Mouse (Mus musculus): ENCODE data around the gene AU021092. TPM values are rescaled to one million over a fixed set of nuclear protein-coding genes. Genes with fewer than 3 reads are reported as not detected.

Gene AU021092
- polyA plus RNA-seq, 1 experiment from 2014 or later: 9.8 TPM

GRCm38 (mm10) chr16:5202681-5203080 is 19.4 kb downstream of the AU021092 start:
- H3K9ac ChIP-seq (replicated peaks; ENCODE audit: low read length): 0 out of 2 replicates have a peak overlapping the region, but pooled peaks have one; percentile 16
- no peak for ATAC-seq (ENCODE audit: low FRiP score, low TSS enrichment)

GRCm38 (mm10) chr16:5195080-5195479 is 27.0 kb downstream of the AU021092 start:
- peak; percentile 19; the same call in 1 of the 2 replicates for ATAC-seq (ENCODE audit: low FRiP score, low TSS enrichment)
- Histone ChIP-seq H3K4me2 (replicated peaks; ENCODE audit: low read depth, low read length) (no peak overlapping the region), H3K36me3 (ENCODE audit: insufficient read depth, low read length) (peaks cover 10% of the 10 kb centered on the region; the same call in 1 of the 2 replicates), H3K4me3 (ENCODE audit: low read length) (no peak overlapping the region), H3K4me1 (ENCODE audit: insufficient read depth, low read length) (no peaks in the 10 kb centered on the region), H3K27me3 (ENCODE audit: insufficient read depth, low read length) (no peaks in the 10 kb centered on the region), H3K9me3 (ENCODE audit: low read length) (no peaks in the 10 kb centered on the region), H3K27ac (ENCODE audit: low read length) (no peak overlapping the region), H3K9ac (replicated peaks; ENCODE audit: low read length) (no peak overlapping the region)
- 20% methylated on average over 6 of the region's 6 CpGs for WGBS

More at GRCm38 (mm10) chr16:5202681-5203080, 19.4 kb downstream of the AU021092 start:
- Histone ChIP-seq H3K36me3 (ENCODE audit: insufficient read depth, low read length) (peaks cover 5% of the 10 kb centered on the region; the same call in 1 of the 2 replicates), H3K9me3 (ENCODE audit: low read length) (no peaks in the 10 kb centered on the region), H3K27me3 (ENCODE audit: insufficient read depth, low read length) (no peaks in the 10 kb centered on the region), H3K27ac (ENCODE audit: low read length) (no peak overlapping the region), H3K4me2 (replicated peaks; ENCODE audit: low read depth, low read length) (peak overlapping the region; percentile 98), H3K4me1 (ENCODE audit: insufficient read depth, low read length) (peaks cover 9% of the 10 kb centered on the region; the same call in 1 of the 2 replicates), H3K4me3 (ENCODE audit: low read length) (peak overlapping the region; percentile 90)
- 12% methylated on average over 4 of the region's 4 CpGs for WGBS

GRCm38 (mm10) chr16:5186234-5186633 is 35.9 kb downstream of the AU021092 start:
- H3K4me2 ChIP-seq (replicated peaks; ENCODE audit: low read depth, low read length): no peak overlapping the region
- ATAC-seq (ENCODE audit: low FRiP score, low TSS enrichment): no peak
- peaks cover 4% of the 10 kb centered on the region; the same call in 1 of the 2 replicates for H3K4me1 ChIP-seq (ENCODE audit: insufficient read depth, low read length)
- 81% methylated on average over 7 of the region's 7 CpGs for WGBS
- H3K9ac ChIP-seq (replicated peaks; ENCODE audit: low read length): no peak overlapping the region
- H3K27me3 ChIP-seq (ENCODE audit: insufficient read depth, low read length): no peaks in the 10 kb centered on the region
- H3K9me3 ChIP-seq (ENCODE audit: low read length): no peaks in the 10 kb centered on the region
- no peak overlapping the region for H3K4me3 ChIP-seq (ENCODE audit: low read length)
- no peaks in the 10 kb centered on the region for H3K36me3 ChIP-seq (ENCODE audit: insufficient read depth, low read length)
- no peak overlapping the region for H3K27ac ChIP-seq (ENCODE audit: low read length)

- no peak overlapping the region for H3K4me2 ChIP-seq (replicated peaks; ENCODE audit: low read depth, low read length)
- no peak overlapping the region for H3K27ac ChIP-seq (ENCODE audit: low read length)
- ATAC-seq (ENCODE audit: low FRiP score, low TSS enrichment): no peak
- 27% methylated on average over 7 of the region's 7 CpGs for WGBS
- peaks cover 4% of the 10 kb centered on the region; the same call in 1 of the 2 replicates for H3K4me1 ChIP-seq (ENCODE audit: insufficient read depth, low read length)
- no peak overlapping the region for H3K4me3 ChIP-seq (ENCODE audit: low read length)
- H3K27me3 ChIP-seq (ENCODE audit: insufficient read depth, low read length): no peaks in the 10 kb centered on the region
- no peaks in the 10 kb centered on the region for H3K36me3 ChIP-seq (ENCODE audit: insufficient read depth, low read length)
- H3K9me3 ChIP-seq (ENCODE audit: low read length): no peaks in the 10 kb centered on the region
- H3K9ac ChIP-seq (replicated peaks; ENCODE audit: low read length): no peak overlapping the region
Measured at GRCm38 (mm10) chr16:5185691-5186090, 36.4 kb downstream of the AU021092 start.

- Histone ChIP-seq H3K9ac (replicated peaks; ENCODE audit: low read length) (no peak overlapping the region), H3K27me3 (ENCODE audit: insufficient read depth, low read length) (no peaks in the 10 kb centered on the region), H3K9me3 (ENCODE audit: low read length) (no peaks in the 10 kb centered on the region), H3K36me3 (ENCODE audit: insufficient read depth, low read length) (no peaks in the 10 kb centered on the region), H3K4me2 (replicated peaks; ENCODE audit: low read depth, low read length) (no peak overlapping the region), H3K4me3 (ENCODE audit: low read length) (no peak overlapping the region), H3K4me1 (ENCODE audit: insufficient read depth, low read length) (peaks cover 4% of the 10 kb centered on the region; the same call in 1 of the 2 replicates), H3K27ac (ENCODE audit: low read length) (no peak overlapping the region)
- 79% methylated on average over 5 of the region's 5 CpGs for WGBS
- ATAC-seq (ENCODE audit: low FRiP score, low TSS enrichment): no peak
Measured at GRCm38 (mm10) chr16:5184956-5185355, 37.1 kb downstream of the AU021092 start.

GRCm38 (mm10) chr16:5184101-5184500 is 38.0 kb downstream of the AU021092 start:
- H3K4me1 ChIP-seq (ENCODE audit: insufficient read depth, low read length): peaks cover 4% of the 10 kb centered on the region; the same call in 1 of the 2 replicates
- no peaks in the 10 kb centered on the region for H3K36me3 ChIP-seq (ENCODE audit: insufficient read depth, low read length)
- no peak overlapping the region for H3K4me3 ChIP-seq (ENCODE audit: low read length)
- no peaks in the 10 kb centered on the region for H3K27me3 ChIP-seq (ENCODE audit: insufficient read depth, low read length)
- no peak overlapping the region for H3K9ac ChIP-seq (replicated peaks; ENCODE audit: low read length)
- ATAC-seq (ENCODE audit: low FRiP score, low TSS enrichment): no peak
- no peak overlapping the region for H3K4me2 ChIP-seq (replicated peaks; ENCODE audit: low read depth, low read length)
- WGBS: 59% methylated on average over 8 of the region's 8 CpGs
- H3K9me3 ChIP-seq (ENCODE audit: low read length): no peaks in the 10 kb centered on the region
- no peak overlapping the region for H3K27ac ChIP-seq (ENCODE audit: low read length)

- Histone ChIP-seq H3K9ac (replicated peaks; ENCODE audit: low read length) (no peak overlapping the region), H3K36me3 (ENCODE audit: insufficient read depth, low read length) (no peaks in the 10 kb centered on the region), H3K9me3 (ENCODE audit: low read length) (no peaks in the 10 kb centered on the region), H3K4me3 (ENCODE audit: low read length) (no peak overlapping the region), H3K4me2 (replicated peaks; ENCODE audit: low read depth, low read length) (no peak overlapping the region), H3K4me1 (ENCODE audit: insufficient read depth, low read length) (peaks cover 4% of the 10 kb centered on the region; the same call in 1 of the 2 replicates), H3K27me3 (ENCODE audit: insufficient read depth, low read length) (no peaks in the 10 kb centered on the region), H3K27ac (ENCODE audit: low read length) (no peak overlapping the region)
- WGBS: 89% methylated on average over 18 of the region's 18 CpGs
- no peak for ATAC-seq (ENCODE audit: low FRiP score, low TSS enrichment)
Measured at GRCm38 (mm10) chr16:5183310-5183975, 38.7 kb downstream of the AU021092 start.

- no peak for ATAC-seq (ENCODE audit: low FRiP score, low TSS enrichment)
- H3K4me2 ChIP-seq (replicated peaks; ENCODE audit: low read depth, low read length): no peak overlapping the region
- no peaks in the 10 kb centered on the region for H3K36me3 ChIP-seq (ENCODE audit: insufficient read depth, low read length)
- no peaks in the 10 kb centered on the region for H3K4me1 ChIP-seq (ENCODE audit: insufficient read depth, low read length)
- H3K27me3 ChIP-seq (ENCODE audit: insufficient read depth, low read length): no peaks in the 10 kb centered on the region
- H3K9ac ChIP-seq (replicated peaks; ENCODE audit: low read length): no peak overlapping the region
- 92% methylated on average over 6 of the region's 6 CpGs for WGBS
- no peak overlapping the region for H3K4me3 ChIP-seq (ENCODE audit: low read length)
- H3K27ac ChIP-seq (ENCODE audit: low read length): no peak overlapping the region
- H3K9me3 ChIP-seq (ENCODE audit: low read length): no peaks in the 10 kb centered on the region
Measured at GRCm38 (mm10) chr16:5172636-5173035, 49.5 kb downstream of the AU021092 start.

- no peak for ATAC-seq (ENCODE audit: low FRiP score, low TSS enrichment)
- no peak overlapping the region for H3K4me2 ChIP-seq (replicated peaks; ENCODE audit: low read depth, low read length)
Measured at GRCm38 (mm10) chr16:5168829-5169228, 53.3 kb downstream of the AU021092 start.

GRCm38 (mm10) chr16:5168038-5168437 is 54.1 kb downstream of the AU021092 start:
- H3K27ac ChIP-seq (ENCODE audit: low read length): no peak overlapping the region

More at GRCm38 (mm10) chr16:5168829-5169228, 53.3 kb downstream of the AU021092 start:
- Histone ChIP-seq H3K36me3 (ENCODE audit: insufficient read depth, low read length) (no peaks in the 10 kb centered on the region), H3K9ac (replicated peaks; ENCODE audit: low read length) (no peak overlapping the region), H3K4me3 (ENCODE audit: low read length) (no peak overlapping the region), H3K4me1 (ENCODE audit: insufficient read depth, low read length) (no peaks in the 10 kb centered on the region), H3K27me3 (ENCODE audit: insufficient read depth, low read length) (no peaks in the 10 kb centered on the region), H3K27ac (ENCODE audit: low read length) (no peak overlapping the region), H3K9me3 (ENCODE audit: low read length) (no peaks in the 10 kb centered on the region)
- WGBS: 72% methylated on average over 5 of the region's 5 CpGs

More at GRCm38 (mm10) chr16:5168038-5168437, 54.1 kb downstream of the AU021092 start:
- Histone ChIP-seq H3K9me3 (ENCODE audit: low read length) (no peaks in the 10 kb centered on the region), H3K27me3 (ENCODE audit: insufficient read depth, low read length) (no peaks in the 10 kb centered on the region), H3K4me1 (ENCODE audit: insufficient read depth, low read length) (no peaks in the 10 kb centered on the region), H3K4me3 (ENCODE audit: low read length) (no peak overlapping the region), H3K4me2 (replicated peaks; ENCODE audit: low read depth, low read length) (no peak overlapping the region), H3K9ac (replicated peaks; ENCODE audit: low read length) (no peak overlapping the region), H3K36me3 (ENCODE audit: insufficient read depth, low read length) (no peaks in the 10 kb centered on the region)
- WGBS: 91% methylated on average over 2 of the region's 2 CpGs
- ATAC-seq (ENCODE audit: low FRiP score, low TSS enrichment): no peak

Data from kidney, embryonic 16.5 days (tissue).